Mouse (Mus musculus) liver, embryonic 14.5 days (tissue): ENCODE data around the gene Pcbp2.

Source experiments
- CTCF ChIP-seq: IDR thresholded peaks from 2 replicates; pipeline ENCODE4 v1.5.1; 2016; ENCODE audit warnings: antibody characterized with exemption, low read depth, control low read depth
- EP300 ChIP-seq: IDR thresholded peaks from 2 replicates; pipeline ENCODE4 v1.6.1; 2016; ENCODE audit warnings: antibody characterized with exemption, low read depth

DNA sequence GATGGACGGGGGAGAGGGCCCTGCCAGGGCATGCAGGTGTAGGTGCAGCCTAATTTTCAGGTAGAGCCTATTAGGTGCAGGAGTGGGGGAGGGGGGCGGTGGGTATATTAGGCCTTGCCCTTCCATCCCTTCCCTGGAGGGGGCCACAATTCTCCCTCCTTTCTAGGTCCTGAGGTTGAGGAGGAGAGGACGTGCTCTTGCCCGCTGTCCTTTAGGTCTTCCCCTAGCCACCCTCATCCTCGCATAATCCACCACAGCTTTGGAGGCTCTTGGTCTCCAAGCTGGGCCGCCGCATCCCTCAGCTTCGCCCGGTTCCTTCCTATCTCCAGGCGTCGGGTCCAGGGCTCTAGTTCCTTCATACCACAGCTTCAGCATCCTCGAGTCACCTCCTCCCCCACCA, 46.0 kb downstream of the Pcbp2 start:
- no peak for TF ChIP-seq CTCF
- no peak for TF ChIP-seq EP300
